Mouse (Mus musculus) liver, adult 2 months (tissue): ENCODE results near the gene Pcp2.

Source experiments
- CTCF ChIP-seq: fragments of 200-500 bp; IDR thresholded peaks from 2 replicates; pipeline ENCODE4 v1.5.1; 2011; ENCODE audit warnings: low read depth, low read length, control low read depth
- POLR2A ChIP-seq: fragments of 200-500 bp; IDR thresholded peaks from 2 replicates; pipeline ENCODE4 v1.6.1; 2011; ENCODE audit warnings: low read length, control low read depth; ENCODE audit not compliant: insufficient read depth; ENCODE audit errors: extremely low read depth

DNA sequence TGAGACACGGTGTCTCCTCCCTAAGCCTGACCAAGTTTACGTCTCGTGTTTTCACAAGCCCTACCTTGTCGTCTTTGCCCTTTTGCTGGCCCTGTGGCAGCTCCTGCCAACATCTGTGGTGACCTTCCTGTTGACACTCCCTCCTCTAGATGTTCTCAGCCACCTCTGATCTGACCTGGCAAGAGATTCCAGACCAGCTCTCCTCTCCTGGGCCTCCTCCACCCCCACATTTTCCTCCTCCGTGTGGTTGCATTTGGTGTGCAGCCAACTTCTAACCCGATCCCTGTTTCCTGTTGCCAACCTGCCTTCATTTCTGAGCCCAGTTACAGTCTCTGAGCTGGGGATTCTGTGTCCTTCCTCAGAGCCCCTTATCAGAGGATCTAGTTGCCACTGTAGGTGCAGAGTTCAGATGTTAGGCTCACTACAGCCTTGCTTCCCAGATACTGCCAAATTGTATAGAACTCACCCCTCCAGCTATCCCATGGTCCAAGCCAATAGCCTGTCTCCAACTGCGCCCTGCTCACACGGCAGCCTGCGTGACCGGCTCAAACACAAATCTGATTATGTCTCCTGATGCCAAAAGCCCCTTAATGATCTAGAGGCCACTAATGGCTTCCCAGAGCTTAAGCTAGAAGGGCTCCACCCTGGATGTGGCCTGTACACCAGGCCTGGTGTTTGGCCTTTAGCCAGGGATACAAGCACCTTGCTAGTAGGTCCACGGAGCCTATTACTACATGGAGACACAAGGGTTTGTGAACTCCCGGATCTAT lies 16.1 kb downstream of the Pcp2 start:
- no peak for TF ChIP-seq POLR2A
- TF ChIP-seq CTCF = no peak
